Mouse (Mus musculus) embryonic facial prominence, embryonic 10.5 days (tissue): ENCODE results near the gene Gpr183. TPM values are rescaled to one million over a fixed set of nuclear protein-coding genes. Genes with fewer than 3 reads are reported as not detected.

Experiments
- DNase-seq: peaks from one replicate; pipeline ENCODE4 v3.0.0-alpha.2; 2017; ENCODE audit warnings: low spot score
- H3K27ac ChIP-seq: fragments of 300-500 bp; sonication (generic); replicated peaks from 2 replicates; pipeline ENCODE4 v1.5.1; 2016; ENCODE audit warnings: mild to moderate bottlenecking
- H3K27me3 ChIP-seq: fragments of 300-500 bp; sonication (generic); replicated peaks from 2 replicates; pipeline ENCODE4 v1.6.1; 2016; ENCODE audit warnings: low read depth, mild to moderate bottlenecking; ENCODE audit not compliant: poor library complexity, severe bottlenecking
- H3K36me3 ChIP-seq: fragments of 300-500 bp; sonication (generic); replicated peaks from 2 replicates; pipeline ENCODE4 v1.6.1; 2016; ENCODE audit warnings: mild to moderate bottlenecking, moderate library complexity
- H3K4me1 ChIP-seq: fragments of 300-500 bp; sonication (generic); 2 replicates; pipeline ENCODE4 v1.6.1; 2016
- H3K4me3 ChIP-seq: fragments of 300-500 bp; sonication (generic); 2 replicates; pipeline ENCODE4 v1.5.1; 2016; ENCODE audit warnings: mild to moderate bottlenecking, moderate library complexity
- H3K9me3 ChIP-seq: fragments of 300-500 bp; sonication (generic); 2 replicates; pipeline ENCODE4 v1.6.1; 2016; ENCODE audit warnings: mild to moderate bottlenecking
- WGBS: fragments of 180-500 bp; shearing (Covaris S2); methylation state at CpG from one replicate; pipeline ENCODE4 v1.1.7; 2016; 5-methylcytosine and 5-hydroxymethylcytosine counted together
- polyA plus RNA-seq: library from polyadenylated mRNA; unstranded; fragments of >200 nt; fragmentation: Nextera tagmentation; extraction: Ambion mirVana; gene quantifications from 2 replicates; pipeline ENCODE4 v1.2.1, GENCODE M21; 2016

Gpr183 gene
- polyA plus RNA-seq, 1 experiment from 2014 or later, result 2.4 TPM

DNA sequence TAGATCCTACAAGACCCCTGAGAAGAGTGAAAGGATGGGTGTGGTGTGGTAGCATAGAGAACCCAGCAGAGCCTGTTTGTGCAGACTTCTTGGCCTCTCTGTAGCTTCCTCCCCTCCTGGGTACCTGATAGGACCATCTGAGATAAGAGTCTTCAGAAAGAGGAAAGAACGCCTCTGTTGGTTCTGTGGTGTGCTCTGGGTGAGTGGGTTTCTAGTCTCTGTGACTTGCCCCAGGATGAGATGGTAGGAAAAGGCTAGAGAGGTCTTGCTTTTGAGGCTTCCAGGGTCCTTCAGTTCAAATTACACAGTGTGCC is 30.5 kb upstream of the Gpr183 start:
- peaks cover 9% of the 10 kb centered on the region for H3K4me1 ChIP-seq
- 100% methylated on average over 1 of the region's 1 CpGs for WGBS

DNA sequence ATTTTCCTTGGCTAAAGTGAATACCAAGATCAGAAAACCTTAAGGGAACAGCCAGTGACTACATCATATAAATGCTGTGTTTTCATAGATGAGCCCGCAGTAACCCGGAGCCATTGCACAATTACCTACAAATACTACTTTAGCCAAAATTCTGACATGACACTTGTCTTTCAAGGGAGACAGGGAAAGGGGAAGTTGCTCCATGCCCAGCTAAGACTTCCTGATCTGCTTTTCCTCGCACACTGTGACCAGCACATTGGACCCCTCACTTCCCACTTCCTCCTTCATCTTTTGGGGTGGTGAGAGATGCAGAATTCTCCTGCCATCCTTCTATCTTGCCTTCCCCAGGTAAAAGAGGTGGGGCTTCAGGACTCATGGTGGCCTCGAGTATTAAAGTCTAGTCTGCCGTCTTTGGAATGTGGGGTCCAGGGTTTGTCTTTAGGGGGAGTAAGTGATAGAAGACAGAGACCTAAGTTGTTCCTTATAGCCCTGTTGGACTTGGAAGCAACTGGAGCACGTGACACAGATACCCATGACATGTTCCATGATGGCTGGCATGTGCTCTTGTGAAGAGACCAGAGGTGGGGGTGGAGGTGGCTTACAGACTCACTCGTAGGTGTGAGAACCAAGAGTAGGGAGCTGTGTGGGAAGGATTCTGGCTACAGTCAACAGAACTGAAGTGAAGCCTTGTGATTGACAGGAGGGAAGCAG is 30.0 kb upstream of the Gpr183 start:
- Histone ChIP-seq H3K4me3 (no peak overlapping the region), H3K27ac (no peak overlapping the region), H3K27me3 (no peaks in the 10 kb centered on the region), H3K36me3 (peaks cover 53% of the 10 kb centered on the region), H3K9me3 (no peaks in the 10 kb centered on the region), H3K4me1 (peaks cover 9% of the 10 kb centered on the region)
- DNase-seq, result no peak
- WGBS, result 94% methylated on average over 7 of the region's 7 CpGs

More for the DNA sequence above, 30.5 kb upstream of the Gpr183 start:
- Histone ChIP-seq H3K4me3 (no peak overlapping the region), H3K27me3 (no peaks in the 10 kb centered on the region), H3K36me3 (peaks cover 55% of the 10 kb centered on the region), H3K9me3 (no peaks in the 10 kb centered on the region), H3K27ac (no peak overlapping the region)
- DNase-seq, result no peak

DNA sequence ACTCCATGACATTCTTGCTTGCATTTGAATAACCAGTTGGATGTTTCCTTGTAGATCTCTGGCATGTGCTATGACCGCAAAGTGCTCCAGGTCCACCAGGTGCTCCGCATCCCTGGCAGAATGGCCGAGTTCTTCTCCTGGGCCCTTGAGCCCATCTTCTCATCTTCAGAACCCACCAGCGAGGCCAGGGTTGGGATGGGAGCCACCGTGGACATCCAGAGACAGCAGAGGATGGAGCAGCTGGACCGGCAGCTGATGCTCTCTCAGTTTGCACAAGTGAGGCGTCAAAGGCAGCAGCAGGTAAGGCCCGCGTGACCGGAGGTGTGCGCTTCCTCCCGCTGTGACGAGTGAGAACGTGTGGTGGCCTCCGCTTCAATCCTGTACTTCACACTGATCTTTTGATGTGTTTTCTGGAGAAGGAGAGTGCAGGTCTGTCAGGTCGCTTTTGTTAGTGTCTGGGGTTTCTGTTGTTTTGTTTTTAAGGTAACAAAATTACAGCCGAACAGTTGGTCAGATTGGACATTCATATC is 29.2 kb upstream of the Gpr183 start:
- Histone ChIP-seq H3K4me1 (peaks cover 9% of the 10 kb centered on the region), H3K27ac (no peak overlapping the region), H3K4me3 (no peak overlapping the region), H3K9me3 (no peaks in the 10 kb centered on the region), H3K36me3 (peaks cover 54% of the 10 kb centered on the region), H3K27me3 (no peaks in the 10 kb centered on the region)
- WGBS, result 95% methylated on average over 17 of the region's 17 CpGs
- no peak for DNase-seq

DNA sequence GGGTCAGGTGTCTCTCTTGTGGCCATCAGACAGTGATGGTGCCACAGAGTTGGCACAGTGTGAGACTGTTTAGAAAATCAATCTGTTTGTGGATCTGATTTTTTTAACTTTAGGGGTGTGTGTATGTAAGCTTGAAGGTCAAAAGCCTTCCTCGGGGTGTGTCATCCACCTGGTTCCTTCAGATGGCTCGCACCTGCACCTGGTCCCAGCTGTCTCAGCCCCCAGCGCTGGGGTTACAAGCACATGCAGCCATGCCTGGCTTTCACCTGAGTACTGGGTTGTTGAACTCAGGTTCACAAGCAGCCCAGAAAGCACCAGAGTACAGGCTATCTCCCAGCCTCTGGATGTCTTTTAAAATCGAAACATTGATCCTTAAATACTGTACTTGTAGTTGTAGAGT is 28.6 kb upstream of the Gpr183 start:
- Histone ChIP-seq H3K36me3 (peaks cover 54% of the 10 kb centered on the region), H3K27ac (no peak overlapping the region), H3K4me1 (peaks cover 9% of the 10 kb centered on the region), H3K27me3 (no peaks in the 10 kb centered on the region), H3K4me3 (no peak overlapping the region), H3K9me3 (no peaks in the 10 kb centered on the region)
- no peak for DNase-seq
- WGBS, result 93% methylated on average over 4 of the region's 4 CpGs

DNA sequence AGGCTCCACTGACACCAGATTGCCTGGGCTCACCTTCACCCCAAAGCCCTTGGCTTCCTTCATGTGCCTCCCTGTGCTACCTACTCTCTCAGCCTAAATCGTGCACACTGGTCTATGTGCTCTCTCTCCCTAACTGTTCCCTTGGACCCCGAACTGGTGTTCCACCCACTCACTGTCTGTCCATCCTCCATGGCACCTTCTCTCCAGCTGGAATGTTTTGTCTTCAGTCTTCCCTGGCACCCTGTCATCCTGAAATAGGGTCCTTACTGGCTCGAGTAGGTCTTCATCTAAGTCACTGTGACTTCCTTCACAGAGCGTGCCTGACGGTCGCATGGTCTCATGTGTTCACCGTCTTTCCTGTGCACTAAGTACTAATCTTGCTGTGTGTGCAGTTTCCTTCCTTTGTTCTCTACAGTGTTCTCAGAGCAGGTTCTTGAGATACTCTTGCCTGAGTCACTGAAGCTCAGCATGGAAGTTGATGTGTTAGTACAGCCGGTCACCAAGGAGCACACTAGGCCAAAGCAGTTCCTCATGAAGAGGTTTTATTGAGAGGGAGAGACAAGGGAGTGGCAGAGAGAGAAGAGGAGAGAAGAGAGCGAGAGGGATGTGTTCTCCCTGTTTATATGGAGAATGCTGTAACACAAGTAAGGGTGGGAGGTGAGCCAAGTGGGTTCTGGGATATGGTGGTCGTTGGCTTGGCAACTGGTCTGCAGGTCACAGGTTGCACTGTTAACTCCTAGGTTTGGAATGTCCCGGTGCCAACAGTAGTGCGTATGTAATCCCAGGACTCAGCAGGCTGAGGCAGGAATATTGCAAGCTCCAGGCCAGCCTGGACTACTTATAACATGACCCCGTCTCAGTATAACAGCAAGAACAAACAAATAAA is 27.6 kb upstream of the Gpr183 start:
- no peak for DNase-seq
- H3K9me3 ChIP-seq, result no peaks in the 10 kb centered on the region

DNA sequence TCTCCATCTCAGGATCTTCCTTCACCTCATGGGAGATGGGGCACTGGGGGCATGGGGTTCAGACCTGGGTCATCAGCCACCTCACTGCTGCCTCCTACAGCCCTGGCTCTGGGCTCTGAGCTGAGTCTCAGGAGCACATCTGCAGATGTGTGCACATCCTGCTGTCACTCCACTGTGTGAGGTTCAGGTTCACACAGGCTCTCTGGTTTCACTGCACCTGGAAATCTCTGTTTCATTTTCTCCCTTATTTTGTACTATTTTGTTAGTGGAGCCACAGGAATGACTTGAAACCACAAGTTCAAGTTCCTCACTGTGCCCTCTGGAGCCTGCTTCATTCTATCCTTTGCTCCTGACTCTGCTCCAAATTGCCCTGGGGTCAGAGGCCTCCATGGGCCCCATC is 26.9 kb upstream of the Gpr183 start:
- H3K4me1 ChIP-seq, result peaks cover 9% of the 10 kb centered on the region
- no peaks in the 10 kb centered on the region for H3K27me3 ChIP-seq
- no peak for DNase-seq
- no peak overlapping the region for H3K27ac ChIP-seq
- peaks cover 48% of the 10 kb centered on the region for H3K36me3 ChIP-seq
- no peaks in the 10 kb centered on the region for H3K9me3 ChIP-seq
- no peak overlapping the region for H3K4me3 ChIP-seq

More for the DNA sequence above, 27.6 kb upstream of the Gpr183 start:
- H3K4me3 ChIP-seq, result no peak overlapping the region
- H3K27me3 ChIP-seq, result no peaks in the 10 kb centered on the region
- no peak overlapping the region for H3K27ac ChIP-seq
- peaks cover 46% of the 10 kb centered on the region for H3K36me3 ChIP-seq
- WGBS, result 89% methylated on average over 13 of the region's 13 CpGs
- peaks cover 9% of the 10 kb centered on the region for H3K4me1 ChIP-seq

DNA sequence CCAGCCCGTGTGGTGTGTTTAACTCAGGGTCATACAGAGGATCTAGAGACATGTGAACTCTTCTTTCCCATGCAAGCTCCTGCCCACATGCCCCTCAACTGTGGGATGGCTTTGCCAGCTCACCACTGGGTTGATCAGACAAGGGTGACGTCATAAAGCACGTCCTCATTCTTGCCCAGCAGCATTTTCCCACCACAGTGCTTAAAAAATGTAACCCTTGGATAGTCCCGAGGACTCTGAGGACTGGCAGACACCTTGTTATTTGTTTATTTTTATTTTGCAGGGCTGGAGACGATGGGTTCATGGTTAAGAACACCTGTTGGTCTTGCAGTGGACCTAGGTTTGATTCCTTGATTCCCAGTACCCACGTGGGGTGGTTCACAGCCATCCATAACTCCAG is 25.9 kb upstream of the Gpr183 start:
- Histone ChIP-seq H3K27ac (no peak overlapping the region), H3K4me1 (peaks cover 9% of the 10 kb centered on the region), H3K4me3 (no peak overlapping the region), H3K9me3 (no peaks in the 10 kb centered on the region), H3K36me3 (peaks cover 38% of the 10 kb centered on the region), H3K27me3 (no peaks in the 10 kb centered on the region)
- WGBS, result 89% methylated on average over 6 of the region's 6 CpGs
- DNase-seq, result no peak

DNA sequence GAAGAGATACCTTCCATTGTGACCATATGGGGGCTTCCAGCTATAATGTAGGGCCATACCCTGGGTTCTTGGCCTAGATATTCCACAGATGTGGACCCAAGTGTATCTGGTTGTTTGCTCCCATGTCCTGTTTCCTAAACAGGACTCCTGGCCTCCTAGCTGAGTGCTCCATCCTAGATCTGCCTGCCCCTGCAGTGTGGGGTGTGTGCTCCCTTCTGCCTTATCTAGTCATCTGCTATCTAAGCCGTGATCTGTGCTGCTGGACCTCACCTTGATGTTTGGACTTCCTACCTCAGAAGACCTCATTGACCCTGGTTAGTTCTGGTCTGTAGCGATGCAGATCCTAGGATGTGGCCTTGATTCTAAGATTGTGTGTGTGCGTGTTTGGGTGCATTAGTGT is 24.9 kb upstream of the Gpr183 start:
- H3K9me3 ChIP-seq, result no peaks in the 10 kb centered on the region
- no peak overlapping the region for H3K27ac ChIP-seq
- no peaks in the 10 kb centered on the region for H3K27me3 ChIP-seq
- DNase-seq, result peak; percentile 1
- H3K36me3 ChIP-seq, result peaks cover 27% of the 10 kb centered on the region
- no peak overlapping the region for H3K4me3 ChIP-seq
- H3K4me1 ChIP-seq, result peaks cover 9% of the 10 kb centered on the region
- 94% methylated on average over 3 of the region's 3 CpGs for WGBS

DNA sequence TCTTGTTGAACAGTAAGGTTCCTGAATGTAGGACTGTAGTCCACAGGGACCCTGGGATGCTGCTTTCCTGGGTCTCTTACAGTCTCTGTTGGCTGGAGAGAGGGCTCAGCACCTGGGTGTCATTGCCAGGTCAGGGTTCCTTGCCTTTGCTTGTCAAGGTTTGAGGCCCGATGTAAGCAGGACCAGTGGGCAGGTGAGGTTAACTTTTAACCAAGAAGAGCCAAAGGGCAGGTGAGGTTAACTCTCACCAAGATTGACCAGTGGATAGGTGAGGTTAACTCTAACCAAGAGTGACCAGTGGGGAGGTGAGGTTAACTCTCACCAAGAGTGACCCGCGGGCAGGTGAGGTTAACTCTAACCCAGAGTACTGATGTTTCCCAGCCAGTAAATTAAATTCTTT is 24.3 kb upstream of the Gpr183 start:
- H3K27me3 ChIP-seq, result no peaks in the 10 kb centered on the region
- no peak overlapping the region for H3K27ac ChIP-seq
- no peaks in the 10 kb centered on the region for H3K9me3 ChIP-seq
- WGBS, result 97% methylated on average over 3 of the region's 3 CpGs
- H3K36me3 ChIP-seq, result peaks cover 23% of the 10 kb centered on the region
- peaks cover 10% of the 10 kb centered on the region for H3K4me1 ChIP-seq
- DNase-seq, result no peak
- H3K4me3 ChIP-seq, result no peak overlapping the region

DNA sequence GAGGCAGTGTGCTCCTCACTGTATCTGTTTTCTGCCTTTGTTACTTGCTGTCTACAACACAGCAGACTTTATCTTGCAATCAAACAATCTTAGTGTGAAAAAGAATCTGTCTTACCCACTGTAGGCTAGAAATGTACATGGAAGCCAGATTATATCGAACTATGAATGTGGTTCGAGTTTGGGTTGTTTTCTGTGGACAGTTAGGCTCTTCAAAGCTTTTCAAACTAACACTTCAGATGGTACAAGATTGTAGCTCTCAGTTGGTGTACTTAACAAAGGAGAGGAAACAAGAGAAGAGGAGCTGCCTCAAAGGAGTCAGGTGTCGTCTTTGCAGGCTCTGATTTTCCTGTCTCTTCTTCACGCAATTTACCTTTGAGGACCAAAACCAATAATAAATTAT is 22.7 kb upstream of the Gpr183 start:
- H3K27me3 ChIP-seq, result no peaks in the 10 kb centered on the region
- H3K4me3 ChIP-seq, result no peak overlapping the region
- H3K9me3 ChIP-seq, result no peaks in the 10 kb centered on the region
- H3K4me1 ChIP-seq, result peaks cover 13% of the 10 kb centered on the region
- no peak for DNase-seq
- WGBS, result 84% methylated on average over 4 of the region's 4 CpGs
- H3K27ac ChIP-seq, result no peak overlapping the region
- peaks cover 15% of the 10 kb centered on the region for H3K36me3 ChIP-seq

DNA sequence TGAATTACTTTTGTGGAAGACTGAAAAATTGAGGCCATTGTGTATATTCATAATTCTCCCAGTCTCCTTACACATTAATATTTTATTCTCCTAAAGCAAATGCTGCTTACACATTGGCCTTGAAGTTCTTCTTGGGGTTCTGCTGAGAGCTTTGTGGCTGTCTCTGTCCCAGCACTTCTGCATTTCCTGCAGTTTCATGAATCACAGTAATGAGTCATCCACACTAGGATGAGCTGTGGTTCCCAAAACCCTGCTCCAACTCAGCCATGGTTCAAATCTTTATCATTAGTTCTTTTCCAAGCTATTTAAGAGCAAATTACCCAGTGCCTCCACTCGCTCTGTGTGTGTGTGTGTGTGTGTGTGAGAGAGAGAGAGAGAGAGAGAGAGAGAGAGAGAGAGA is 22.3 kb upstream of the Gpr183 start:
- DNase-seq, result no peak
- Histone ChIP-seq H3K9me3 (no peaks in the 10 kb centered on the region), H3K4me3 (no peak overlapping the region), H3K27me3 (no peaks in the 10 kb centered on the region), H3K36me3 (peaks cover 15% of the 10 kb centered on the region), H3K4me1 (peaks cover 11% of the 10 kb centered on the region), H3K27ac (no peak overlapping the region)
- 80% methylated on average over 1 of the region's 1 CpGs for WGBS

DNA sequence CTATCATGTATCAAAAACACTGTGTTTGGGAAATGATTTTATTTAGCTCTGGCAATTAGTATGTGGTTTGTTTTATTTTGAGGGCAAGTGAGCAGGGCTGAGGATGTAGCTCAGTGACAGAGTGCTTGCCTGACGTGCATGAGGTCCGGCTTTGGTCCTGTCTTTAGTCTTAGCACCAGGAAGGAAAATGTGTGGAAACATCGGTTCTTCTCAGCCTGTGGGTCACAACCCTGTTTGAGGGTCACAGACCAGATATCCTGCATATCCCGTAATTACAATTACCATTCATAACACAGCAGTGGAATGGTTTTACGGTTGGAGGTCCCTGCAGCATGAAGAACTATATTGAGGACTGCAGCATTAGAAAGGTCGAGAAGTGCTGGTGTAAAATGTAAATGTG is 21.0 kb upstream of the Gpr183 start:
- 84% methylated on average over 6 of the region's 6 CpGs for WGBS
- Histone ChIP-seq H3K9me3 (no peaks in the 10 kb centered on the region), H3K36me3 (peaks cover 13% of the 10 kb centered on the region), H3K4me3 (no peak overlapping the region), H3K27me3 (no peaks in the 10 kb centered on the region), H3K4me1 (0 out of 2 replicates have a peak, but pooled peaks cover 4% of the 10 kb centered on the region), H3K27ac (no peak overlapping the region)
- DNase-seq, result no peak

DNA sequence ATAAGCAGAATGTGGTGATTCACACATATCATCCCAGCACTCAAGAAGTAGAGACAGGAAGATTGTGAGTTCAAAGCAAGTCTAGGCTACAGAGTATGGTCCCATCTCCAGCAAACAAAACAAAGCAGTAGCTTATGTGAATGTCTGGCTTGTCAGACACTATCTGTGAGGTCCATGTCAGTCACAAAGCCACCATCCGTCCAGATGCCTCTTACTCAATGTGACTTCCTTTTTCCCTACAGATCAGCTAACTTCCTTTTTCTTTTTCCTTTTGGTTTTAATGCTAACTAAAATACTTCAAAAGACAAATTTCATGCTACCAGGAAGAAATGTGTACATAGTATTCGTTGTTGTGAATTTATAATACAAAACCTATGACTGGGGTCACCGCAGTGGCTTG is 20.5 kb upstream of the Gpr183 start:
- no peak overlapping the region for H3K27ac ChIP-seq
- no peak for DNase-seq
- H3K27me3 ChIP-seq, result no peaks in the 10 kb centered on the region
- peaks cover 10% of the 10 kb centered on the region; the same call in 1 of the 2 replicates for H3K36me3 ChIP-seq
- H3K4me3 ChIP-seq, result no peak overlapping the region
- WGBS, result 82% methylated on average over 3 of the region's 3 CpGs
- H3K4me1 ChIP-seq, result 0 out of 2 replicates have a peak, but pooled peaks cover 4% of the 10 kb centered on the region
- no peaks in the 10 kb centered on the region for H3K9me3 ChIP-seq
